Mouse (Mus musculus) bone marrow, adult 2 months (tissue): Measurements from ENCODE around the gene Defb47. TPM values are rescaled to one million over a fixed set of nuclear protein-coding genes. Genes with fewer than 3 reads are reported as not detected.

Experiments
- H3K27ac ChIP-seq: fragments of 200-500 bp; 2 replicates; pipeline ENCODE4 v1.5.1; 2012; ENCODE audit warnings: low read depth, mild to moderate bottlenecking, control low read depth, inconsistent platforms, low read length; ENCODE audit not compliant: control insufficient read depth, poor library complexity, insufficient read depth
- H3K4me1 ChIP-seq: fragments of 200-500 bp; 2 replicates; pipeline ENCODE4 v1.6.1; 2011; ENCODE audit warnings: low read length; ENCODE audit not compliant: control insufficient read depth, insufficient read depth
- H3K4me3 ChIP-seq: fragments of 200-500 bp; replicated peaks from 2 replicates; pipeline ENCODE3; 2011; ENCODE audit warnings: mild to moderate bottlenecking, low read depth, low read length, control low read depth; ENCODE audit not compliant: control insufficient read depth
- CTCF ChIP-seq: fragments of 200-500 bp; IDR thresholded peaks from 2 replicates; pipeline ENCODE4 v1.5.1; 2011; ENCODE audit warnings: low read length, control low read depth; ENCODE audit not compliant: control insufficient read depth, insufficient read depth
- POLR2A ChIP-seq: fragments of 200-500 bp; IDR thresholded peaks from 2 replicates; pipeline ENCODE4 v1.6.1; 2011; ENCODE audit warnings: low read depth, mild to moderate bottlenecking, control low read depth, low read length, borderline replicate concordance; ENCODE audit not compliant: control insufficient read depth
- WGBS: fragments of 180-500 bp; shearing (Covaris S2); methylation state at CpG from one replicate; pipeline ENCODE4 v1.1.7; 2018; 5-methylcytosine and 5-hydroxymethylcytosine counted together
- polyA plus RNA-seq: library from polyadenylated mRNA; stranded (reverse); fragments of >200 nt; gene quantifications from 2 replicates; pipeline ENCODE4 v1.2.4, GENCODE M21; 2011; ENCODE audit warnings: low replicate concordance; ENCODE audit not compliant: missing spikeins, insufficient read depth, insufficient read length

The Defb47 gene
- polyA plus RNA-seq, 1 experiment: not detected

DNA sequence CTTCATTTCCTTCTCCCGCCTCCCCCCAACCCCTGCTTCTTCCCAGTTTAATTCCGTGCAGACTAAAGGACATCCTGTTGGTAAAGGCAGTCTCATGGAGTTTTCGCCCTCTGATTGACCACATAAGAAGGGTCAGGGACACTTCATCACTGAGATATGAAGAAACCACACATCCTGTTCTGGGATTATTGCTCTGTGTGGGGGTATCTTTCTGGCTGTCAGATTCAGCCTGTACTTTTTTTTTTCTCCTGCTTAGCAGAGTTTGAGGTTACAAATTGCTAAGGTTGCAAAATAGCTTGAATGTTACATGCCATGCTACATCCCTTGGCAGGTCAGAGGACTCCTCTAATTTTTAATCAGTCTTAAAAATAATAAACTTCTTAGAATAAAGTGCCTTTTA is 6.6 kb upstream of the Defb47 start:
- TF ChIP-seq POLR2A (no peak), CTCF (no peak)
- 17% methylated on average over 3 of the region's 3 CpGs for WGBS
- H3K4me1 ChIP-seq: no peaks in the 10 kb centered on the region
- no peak overlapping the region for H3K27ac ChIP-seq
- no peak overlapping the region for H3K4me3 ChIP-seq

DNA sequence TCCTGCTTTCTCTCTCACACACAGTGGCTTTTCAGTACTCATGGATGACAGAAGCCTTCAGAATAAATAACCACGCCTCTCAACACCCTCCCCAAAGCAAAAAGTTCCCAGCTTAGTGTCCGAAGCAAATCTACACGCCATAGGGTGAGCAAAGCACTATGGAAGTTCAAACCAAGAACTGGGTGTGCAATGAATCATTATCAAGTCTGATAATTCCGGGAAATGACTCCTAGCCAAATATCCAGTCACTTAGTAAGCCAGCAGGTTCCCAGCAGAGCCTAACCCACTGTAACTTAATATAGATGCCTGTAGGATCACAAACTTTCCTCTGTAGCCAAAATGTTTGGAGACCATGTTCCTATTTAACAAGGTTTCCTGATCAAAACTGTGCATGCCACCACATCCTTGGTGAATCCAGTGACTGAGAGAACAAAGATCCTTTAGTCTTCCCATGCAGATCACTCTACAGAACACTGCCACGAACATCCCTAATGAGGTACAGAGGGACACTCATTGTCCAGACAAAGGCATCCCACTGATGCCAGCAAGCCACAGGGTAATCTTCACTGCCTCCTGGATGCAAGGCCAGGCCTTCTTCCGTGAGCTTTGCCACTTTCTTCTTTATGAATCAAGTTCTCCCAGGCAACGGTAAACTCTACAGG is 5.9 kb upstream of the Defb47 start:
- Histone ChIP-seq H3K4me1 (no peaks in the 10 kb centered on the region), H3K27ac (no peak overlapping the region), H3K4me3 (no peak overlapping the region)
- WGBS: 85% methylated on average over 7 of the region's 7 CpGs
- TF ChIP-seq POLR2A: no peak
- no peak for TF ChIP-seq CTCF

DNA sequence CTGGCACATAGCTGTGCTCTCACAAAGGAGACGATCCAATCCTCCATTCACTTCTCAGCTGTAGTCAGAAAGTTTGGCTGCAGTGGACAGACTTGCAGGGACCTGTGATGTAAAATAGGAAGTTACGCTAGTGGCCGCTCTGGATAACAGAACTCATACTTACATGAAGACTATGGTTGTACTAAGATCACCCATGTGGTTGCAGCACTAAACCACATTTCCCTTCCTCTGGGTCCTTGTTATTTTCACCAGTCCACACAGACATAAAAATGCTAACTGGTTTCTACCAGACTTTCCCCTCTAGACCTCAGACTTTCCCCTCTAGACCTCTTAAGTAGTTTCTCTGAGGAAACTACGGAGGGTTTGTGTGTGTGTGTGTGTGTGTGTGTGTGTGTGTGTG is 1.1 kb downstream of the Defb47 start:
- H3K4me1 ChIP-seq: no peaks in the 10 kb centered on the region
- no peak overlapping the region for H3K4me3 ChIP-seq
- H3K27ac ChIP-seq: no peak overlapping the region
- 5% methylated on average over 4 of the region's 4 CpGs for WGBS
- TF ChIP-seq POLR2A (no peak), CTCF (no peak)

DNA sequence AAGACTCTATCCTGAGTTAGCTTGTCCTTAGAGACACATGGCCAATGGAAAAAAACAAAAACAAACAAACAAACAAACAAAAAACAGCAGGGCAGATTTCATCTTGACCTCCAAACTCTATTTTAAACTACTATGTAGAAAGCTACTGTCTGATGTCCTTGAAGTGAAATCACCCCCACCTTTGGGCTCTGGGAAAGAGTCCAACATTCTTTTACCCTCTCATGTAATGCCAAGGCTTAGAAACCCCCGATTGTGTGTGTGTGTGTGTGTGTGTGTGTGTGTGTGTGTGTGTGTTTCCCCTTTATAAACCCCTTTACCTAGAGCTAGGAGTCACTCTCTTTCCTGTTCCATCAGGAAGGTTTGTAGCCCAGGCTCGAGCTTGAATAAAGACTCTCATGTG is 4.7 kb downstream of the Defb47 start:
- H3K4me1 ChIP-seq: no peaks in the 10 kb centered on the region
- H3K4me3 ChIP-seq: no peak overlapping the region
- H3K27ac ChIP-seq: no peak overlapping the region
- 31% methylated on average over 2 of the region's 2 CpGs for whole genome bisulfite sequencing
- TF ChIP-seq CTCF: no peak
- no peak for TF ChIP-seq POLR2A

DNA sequence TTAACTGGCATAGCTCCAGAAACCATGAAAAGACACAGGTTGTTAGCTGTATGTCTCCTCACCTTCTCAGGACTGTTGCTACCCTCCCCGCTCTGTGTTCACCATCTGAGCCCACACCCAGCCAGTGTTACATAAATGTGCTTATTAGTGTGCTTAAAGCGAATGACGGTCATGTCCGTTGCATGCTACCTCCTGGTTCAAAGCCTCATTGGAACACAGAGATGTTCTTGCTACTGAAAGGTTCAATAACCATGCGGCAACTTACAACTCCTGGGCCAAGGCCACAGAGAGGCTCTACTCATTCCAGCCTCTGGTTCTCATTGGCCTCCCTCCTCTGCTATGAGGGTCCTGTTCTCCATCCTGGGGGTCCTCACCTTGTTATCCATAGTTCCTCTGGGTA is 13.6 kb downstream of the Defb47 start, which contains the start of gene Defb43:
Gene Defb43 (plus strand): TSS at position 301 of the 400 bp plus-strand sequence.
- 89% methylated on average over 5 of the region's 5 CpGs for WGBS
- Histone ChIP-seq H3K4me1 (no peaks in the 10 kb centered on the region), H3K4me3 (no peak within 1 kb of the TSS), H3K27ac (no peak within 1 kb of the TSS)
- TF ChIP-seq CTCF (no peak), POLR2A (no peak)

DNA sequence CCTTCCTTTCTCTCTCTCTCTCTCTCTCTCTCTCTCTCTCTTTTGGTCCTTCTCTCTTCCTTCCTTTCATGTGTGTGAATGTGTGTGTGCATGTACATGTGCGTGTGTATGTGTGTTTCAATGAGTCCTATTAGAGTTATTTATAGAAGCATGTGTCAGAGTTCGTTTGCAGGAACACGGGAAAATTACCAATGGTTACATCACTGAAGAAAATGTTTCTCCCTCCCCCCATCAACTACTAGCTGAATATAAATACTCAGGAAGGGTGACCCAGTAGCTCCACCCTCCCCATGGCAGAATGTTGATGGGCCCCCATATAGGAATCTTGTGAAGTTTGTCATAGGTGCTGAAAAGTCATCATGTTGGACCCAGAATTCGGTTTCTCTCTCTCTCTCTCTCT is 15.2 kb downstream of the Defb47 start:
- no peaks in the 10 kb centered on the region for H3K4me1 ChIP-seq
- no peak overlapping the region for H3K4me3 ChIP-seq
- TF ChIP-seq CTCF: no peak
- no peak for TF ChIP-seq POLR2A
- H3K27ac ChIP-seq: no peak overlapping the region
- 56% methylated on average over 4 of the region's 4 CpGs for WGBS

DNA sequence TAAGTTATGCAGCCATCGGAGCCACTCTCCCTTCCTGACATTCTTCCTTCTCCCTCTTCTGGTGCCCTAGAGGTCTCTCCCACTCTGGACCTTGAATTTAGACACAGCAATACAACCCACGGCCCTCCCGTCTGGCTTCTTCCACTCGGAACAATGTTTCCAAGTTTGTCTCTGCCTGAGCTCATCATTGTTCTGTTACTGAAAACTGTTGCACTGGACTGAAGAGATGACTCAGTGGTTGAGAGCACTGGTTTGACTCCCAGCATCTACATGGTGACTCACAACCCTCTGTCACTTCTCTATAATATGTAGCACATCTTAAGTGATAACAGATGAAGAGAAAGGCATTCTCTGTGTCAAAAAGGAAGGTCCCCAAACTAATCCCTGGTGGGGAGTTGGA is 16.8 kb downstream of the Defb47 start:
- no peak overlapping the region for H3K4me3 ChIP-seq
- TF ChIP-seq CTCF: no peak
- no peak for TF ChIP-seq POLR2A
- no peaks in the 10 kb centered on the region for H3K4me1 ChIP-seq
- H3K27ac ChIP-seq: no peak overlapping the region
- WGBS: 73% methylated on average over 4 of the region's 4 CpGs

DNA sequence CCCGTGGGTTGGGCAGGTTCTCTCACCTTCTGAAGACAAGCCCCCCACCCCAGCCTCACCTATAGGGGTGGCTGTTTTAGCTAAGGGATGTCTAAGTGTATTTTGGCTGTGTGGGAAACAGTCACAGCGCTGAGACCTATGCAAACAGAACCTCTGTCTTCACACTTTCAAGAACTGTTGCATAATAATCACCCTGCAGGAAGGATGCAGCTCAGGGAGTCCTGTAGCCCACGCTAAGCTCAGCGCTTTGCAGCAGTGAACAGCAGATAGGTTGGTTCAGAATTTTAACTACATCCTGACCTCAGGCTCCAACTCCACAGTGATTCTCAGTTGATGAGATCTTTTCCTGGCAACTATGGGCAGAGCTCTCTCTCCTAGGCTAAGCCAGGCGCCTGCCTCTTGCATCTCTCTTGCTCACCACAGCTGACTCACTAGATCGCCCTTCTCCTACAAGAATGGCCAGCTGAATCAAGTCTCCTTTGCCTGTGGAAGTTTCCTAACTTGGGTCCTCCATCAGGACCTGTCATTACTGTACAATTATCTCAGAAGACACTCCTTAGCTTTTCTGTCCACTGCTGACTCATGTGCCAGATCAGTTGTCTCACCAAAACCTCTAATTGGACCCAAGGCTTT is 22.8 kb downstream of the Defb47 start:
- WGBS: 38% methylated on average over 6 of the region's 6 CpGs
- Histone ChIP-seq H3K4me3 (no peak overlapping the region), H3K4me1 (no peaks in the 10 kb centered on the region), H3K27ac (no peak overlapping the region)
- TF ChIP-seq POLR2A (no peak), CTCF (no peak)
